Mouse (Mus musculus) cerebellum, postnatal 25 days (tissue): ENCODE results near the gene Rusc2.

ENCODE experiments used
- DNase-seq, 2 experiments: peaks; one replicate each; pipeline ENCODE4 v3.0.0; 2021; ENCODE audit warnings: mixed read lengths in 2 of 2

Gene Rusc2

GRCm38 (mm10) chr4:43417269-43418062 is 35.7 kb downstream of the Rusc2 start:
- DNase-seq: no peak

DNA sequence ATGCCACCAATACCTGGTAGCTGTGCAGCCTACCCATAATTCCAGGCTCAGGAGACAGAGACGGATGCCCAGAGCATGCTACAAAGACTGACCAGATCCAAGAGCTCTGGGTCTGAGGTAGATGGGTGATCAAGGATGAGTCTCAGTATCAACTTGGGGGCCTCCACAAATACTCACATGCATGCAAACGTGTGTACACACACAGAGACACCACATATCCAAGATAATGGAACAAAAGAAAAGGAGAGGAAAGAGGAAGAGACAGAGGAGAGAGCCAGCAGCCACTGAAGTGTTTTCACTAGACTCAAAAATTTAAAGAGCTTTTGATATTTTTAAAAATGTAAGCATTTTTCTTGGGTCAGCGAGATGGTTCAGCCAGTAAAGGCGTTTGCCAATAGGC is 36.7 kb downstream of the Rusc2 start:
- DNase-seq: no peak

GRCm38 (mm10) chr4:43418973-43419656 is 37.3 kb downstream of the Rusc2 start:
- no peak for DNase-seq

GRCm38 (mm10) chr4:43419801-43420281 is 38.1 kb downstream of the Rusc2 start:
- DNase-seq: no peak

DNA sequence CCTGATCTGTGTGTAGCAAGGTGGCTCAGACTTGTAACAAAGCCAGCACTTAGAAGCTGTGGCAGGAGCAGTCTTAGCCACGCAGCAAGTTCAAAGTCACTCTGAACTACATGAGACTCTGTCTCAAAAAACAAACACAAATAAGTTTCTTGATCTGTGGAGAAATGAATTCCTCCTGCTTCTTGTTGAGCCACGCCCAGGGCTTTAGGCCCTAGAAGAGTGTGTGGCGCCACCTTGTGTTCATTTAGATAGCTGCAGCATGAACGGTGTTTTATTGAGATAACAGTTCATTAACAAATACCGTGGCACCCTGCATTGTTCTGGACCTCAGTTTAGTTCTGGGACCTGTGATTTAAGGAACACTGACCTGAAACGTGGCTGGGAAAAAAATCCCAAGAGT is 38.5 kb downstream of the Rusc2 start:
- DNase-seq: peak; percentile 75 to 86

DNA sequence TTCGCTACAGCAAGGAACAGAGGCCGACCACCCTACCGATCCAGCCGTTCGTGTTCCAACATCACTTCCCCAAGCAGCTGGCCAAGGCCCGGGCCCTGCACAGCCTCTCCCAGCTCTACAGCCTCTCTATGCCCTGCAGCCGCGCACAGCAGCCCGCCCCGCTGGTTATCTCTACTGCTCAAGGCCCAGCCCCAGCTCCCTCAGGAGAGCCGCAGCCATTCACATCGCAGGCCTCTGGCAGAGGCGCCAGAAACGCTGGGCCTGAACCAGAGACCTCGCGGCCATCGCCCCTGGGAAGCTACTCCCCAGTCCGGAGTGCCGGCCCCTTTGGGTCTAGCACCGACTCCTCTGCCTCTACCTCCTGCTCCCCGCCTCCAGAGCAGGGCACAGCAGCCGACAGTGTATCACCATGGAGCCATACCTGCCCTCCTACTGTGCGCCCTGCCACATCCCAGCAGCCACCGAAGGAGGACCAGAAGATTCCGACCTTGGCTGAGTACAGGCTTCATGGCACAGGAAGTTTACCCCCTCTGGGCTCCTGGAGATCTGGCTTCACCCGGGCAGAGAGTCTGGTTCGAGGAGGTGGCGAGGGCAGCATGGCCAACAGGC is 40.0 kb downstream of the Rusc2 start:
- DNase-seq: no peak

- no peak for DNase-seq
Measured at GRCm38 (mm10) chr4:43423267-43423934, 41.6 kb downstream of the Rusc2 start.

DNA sequence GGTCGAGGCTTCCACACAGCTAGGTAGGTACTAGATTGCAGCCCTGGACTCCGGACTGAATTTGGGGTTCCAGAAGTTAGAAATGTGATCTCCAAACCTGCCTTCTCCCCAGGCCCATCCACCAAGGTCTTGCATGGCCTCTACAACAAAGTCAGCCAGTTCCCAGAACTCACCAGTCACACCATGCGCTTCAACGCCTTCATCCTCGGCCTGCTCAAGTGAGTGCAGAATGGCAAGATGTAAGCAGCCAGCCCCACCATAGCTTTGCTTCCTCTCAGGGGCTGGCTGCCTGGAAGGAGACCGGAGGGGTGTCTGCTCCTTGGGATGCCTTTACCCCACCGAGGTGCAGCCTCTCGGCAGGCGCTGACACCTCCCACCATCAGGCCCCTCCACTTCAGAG is 42.3 kb downstream of the Rusc2 start:
- no peak for DNase-seq

GRCm38 (mm10) chr4:43425197-43425596 is 43.4 kb downstream of the Rusc2 start:
- no peak for DNase-seq

DNA sequence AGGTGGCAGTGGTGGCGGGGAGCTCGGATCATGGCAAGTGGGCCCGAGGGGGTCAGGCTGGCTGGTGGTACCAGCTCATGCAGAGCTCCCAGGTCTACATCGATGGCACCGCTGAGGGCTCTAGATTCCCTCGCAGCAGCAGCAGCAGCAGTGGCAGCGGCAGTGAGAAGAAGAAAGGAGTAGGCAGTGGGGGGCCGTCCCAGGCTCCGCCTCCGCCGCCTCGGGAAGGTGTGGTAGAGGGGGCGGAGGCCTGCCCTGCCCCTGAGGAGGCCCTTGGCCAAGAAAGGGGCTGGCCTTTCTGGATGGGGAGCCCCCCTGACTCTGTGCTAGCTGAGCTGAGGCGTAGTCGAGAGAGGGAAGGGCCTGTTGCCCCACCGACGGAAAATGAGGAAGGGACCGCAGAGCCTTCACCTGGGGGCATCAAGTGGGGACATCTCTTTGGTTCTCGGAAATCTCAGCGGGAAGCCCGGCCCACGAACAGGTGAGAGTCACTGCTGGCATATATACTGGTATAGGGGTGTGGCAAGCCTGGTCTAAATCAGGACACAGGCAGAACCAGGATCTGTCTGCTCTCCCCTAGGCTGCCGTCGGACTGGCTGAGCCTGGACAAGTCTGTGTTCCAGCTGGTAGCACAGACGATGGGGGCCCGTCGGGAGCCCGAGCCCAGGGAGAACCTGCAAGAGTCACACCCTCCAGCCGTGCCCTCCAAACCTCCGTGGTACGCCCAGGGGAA is 44.0 kb downstream of the Rusc2 start:
- no peak for DNase-seq

DNA sequence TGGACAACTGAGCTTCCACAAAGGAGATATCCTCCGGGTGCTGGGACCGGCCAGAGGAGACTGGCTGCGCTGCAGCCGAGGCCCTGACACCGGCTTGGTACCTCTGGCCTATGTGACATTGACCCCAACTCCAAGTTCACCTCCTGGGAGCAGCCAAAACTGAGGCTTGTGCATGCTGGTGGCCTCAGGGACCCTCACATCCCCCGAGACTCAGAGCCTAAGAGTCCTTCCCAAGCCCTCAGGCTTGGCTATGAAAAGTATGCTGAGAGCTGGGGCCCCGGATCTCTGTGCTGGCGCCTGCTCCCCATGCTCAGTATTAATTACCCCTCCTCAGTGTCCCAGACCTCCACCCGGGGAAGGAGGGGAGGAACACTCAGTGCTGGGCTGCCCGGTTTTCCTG is 44.7 kb downstream of the Rusc2 start:
- DNase-seq: no peak

- DNase-seq: no peak
Measured at GRCm38 (mm10) chr4:43427501-43428179, 45.9 kb downstream of the Rusc2 start.

DNA sequence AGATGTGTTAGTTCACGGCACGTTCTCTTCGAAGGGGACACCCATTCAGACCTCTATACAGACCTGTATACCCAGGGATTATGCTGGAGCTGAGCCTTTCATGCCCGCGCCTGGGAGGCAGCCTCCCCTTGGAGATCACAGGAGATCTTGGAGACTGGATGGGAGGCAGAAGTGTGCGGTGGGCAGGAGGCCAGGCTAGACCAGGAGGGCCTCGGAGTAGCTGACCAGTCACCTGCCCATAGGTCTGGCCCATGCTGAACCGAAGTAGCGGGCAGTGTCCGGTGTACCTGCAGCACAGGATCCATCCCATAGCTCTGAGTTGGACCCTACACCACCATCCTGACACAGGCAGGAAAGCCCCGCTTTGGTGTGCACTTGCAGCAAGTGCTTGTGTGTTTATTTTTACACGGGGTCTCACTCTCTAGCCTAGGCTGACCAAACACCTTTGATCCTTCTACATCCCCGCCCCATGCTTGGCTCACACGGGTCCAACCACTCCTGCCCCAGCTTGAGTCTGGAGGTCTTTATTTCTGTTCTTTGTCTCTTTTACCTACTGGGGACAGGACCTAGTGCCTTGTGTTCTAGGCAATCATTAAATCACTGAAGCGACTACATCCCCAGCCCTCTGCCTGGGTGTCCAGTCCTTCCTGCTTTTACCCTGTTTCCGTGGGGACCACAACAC is 46.5 kb downstream of the Rusc2 start:
- DNase-seq: no peak

DNA sequence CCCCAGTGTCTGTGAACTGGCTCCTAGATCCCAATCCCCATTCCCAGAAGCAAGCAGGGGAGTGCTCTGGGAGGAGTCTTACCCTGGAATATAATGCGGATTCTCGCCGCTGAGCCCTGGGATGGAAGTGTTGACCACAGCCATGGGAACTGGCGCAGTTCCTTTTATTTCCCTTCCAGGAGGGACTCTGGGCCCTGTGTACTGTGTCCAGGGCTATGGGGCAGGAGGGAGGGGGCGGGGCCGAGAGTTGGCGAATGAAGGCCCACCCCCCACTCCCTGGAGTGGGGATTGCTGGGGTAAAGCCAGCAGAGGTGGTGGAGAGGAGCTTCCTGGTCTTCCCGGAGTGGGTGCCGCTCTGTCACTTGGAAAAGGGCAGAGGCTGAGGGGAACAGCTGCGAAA is 47.2 kb downstream of the Rusc2 start, which contains the start of gene Fam166b:
Gene Fam166b, minus strand, starts transcription at position 189 of the 400 bp plus-strand sequence.
- no peak for DNase-seq

- peak; percentile 82 to 92 for DNase-seq
Measured at GRCm38 (mm10) chr4:43431690-43432089, 49.9 kb downstream of the Rusc2 start.

DNA sequence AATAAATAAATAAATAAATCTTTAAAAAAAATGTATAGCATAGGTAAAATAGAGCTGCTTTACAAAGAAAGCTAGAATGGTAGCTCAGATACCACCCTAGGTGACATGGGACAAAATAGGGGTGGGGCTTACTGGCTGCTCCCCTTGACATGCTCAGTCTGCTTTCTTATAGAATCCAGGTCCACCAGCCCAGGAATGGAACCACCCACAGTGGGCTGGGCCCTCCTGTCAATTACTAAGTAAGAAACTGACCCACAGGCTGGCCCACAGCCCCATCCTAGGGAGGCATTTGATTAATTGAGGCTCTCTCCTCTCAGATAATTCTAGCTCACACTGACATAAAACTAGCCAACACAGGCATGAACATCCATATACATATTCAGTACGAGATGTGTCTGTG is 51.1 kb downstream of the Rusc2 start:
- peak in 1 of 2 experiments; percentile 1 for DNase-seq

- no peak for DNase-seq
Measured at GRCm38 (mm10) chr4:43441639-43442038, 59.9 kb downstream of the Rusc2 start, which contains the start of gene Tesk1. Tesk1 (plus strand) TSS chr4:43441939.

DNA sequence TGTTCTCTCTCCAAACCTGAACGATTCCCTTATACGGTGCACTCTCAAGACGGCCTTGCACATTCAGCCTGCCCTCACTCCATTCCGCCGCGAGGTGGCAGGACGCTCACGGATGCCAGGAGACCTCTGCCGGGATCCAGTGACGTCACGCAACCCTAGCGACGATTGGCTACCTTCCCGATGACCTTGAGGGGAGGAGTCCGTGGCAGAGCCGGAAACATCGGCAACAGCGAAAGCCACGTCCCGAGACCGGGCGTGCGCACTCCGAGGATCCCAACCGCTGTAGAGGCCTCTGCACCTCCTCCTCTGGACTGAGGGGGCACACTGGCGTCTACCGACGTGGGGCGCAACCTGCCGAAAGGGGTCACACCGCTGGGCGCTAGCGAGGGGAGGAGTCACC is 60.3 kb downstream of the Rusc2 start:
- peak; percentile 99 for DNase-seq

- DNase-seq: peak; percentile 81 to 89
Measured at GRCm38 (mm10) chr4:43442456-43443361, 60.9 kb downstream of the Rusc2 start.

GRCm38 (mm10) chr4:43443511-43443910 is 61.7 kb downstream of the Rusc2 start:
- peak; percentile 49 to 59 for DNase-seq
